Mouse (Mus musculus) hindbrain, embryonic 10.5 days (tissue): ENCODE data around the gene Dock9. TPM values are rescaled to one million over a fixed set of nuclear protein-coding genes. Genes with fewer than 3 reads are reported as not detected.

Experiments
- DNase-seq: peaks from one replicate; pipeline ENCODE4 v3.0.0-alpha.2; 2017; ENCODE audit warnings: low spot score
- H3K27ac ChIP-seq: fragments of 300-500 bp; sonication (generic); 2 replicates; pipeline ENCODE4 v1.5.1; 2016; ENCODE audit warnings: mild to moderate bottlenecking, moderate library complexity
- H3K27me3 ChIP-seq: fragments of 300-500 bp; sonication (generic); 2 replicates; pipeline ENCODE4 v1.6.1; 2016; ENCODE audit warnings: mild to moderate bottlenecking; ENCODE audit not compliant: poor library complexity, insufficient read depth, severe bottlenecking
- H3K36me3 ChIP-seq: fragments of 300-500 bp; sonication (generic); 2 replicates; pipeline ENCODE4 v1.6.1; 2016; ENCODE audit warnings: mild to moderate bottlenecking, moderate library complexity
- H3K4me1 ChIP-seq: fragments of 300-500 bp; sonication (generic); replicated peaks from 2 replicates; pipeline ENCODE4 v1.6.1; 2016; ENCODE audit warnings: mild to moderate bottlenecking
- H3K4me3 ChIP-seq: fragments of 300-500 bp; sonication (generic); 2 replicates; pipeline ENCODE4 v1.5.1; 2016; ENCODE audit warnings: mild to moderate bottlenecking, moderate library complexity
- H3K9me3 ChIP-seq: fragments of 300-500 bp; sonication (generic); 2 replicates; pipeline ENCODE4 v1.6.1; 2016; ENCODE audit warnings: mild to moderate bottlenecking, moderate library complexity
- WGBS: fragments of 180-500 bp; shearing (Covaris S2); methylation state at CpG from one replicate; pipeline ENCODE4 v1.1.7; 2016; 5-methylcytosine and 5-hydroxymethylcytosine counted together
- polyA plus RNA-seq: library from polyadenylated mRNA; unstranded; fragments of >200 nt; fragmentation: Nextera tagmentation; extraction: Ambion mirVana; gene quantifications from 2 replicates; pipeline ENCODE4 v1.2.1, GENCODE M21; 2016

Gene Dock9
- polyA plus RNA-seq = 3.3 and 3.4 TPM in 2 replicates

GRCm38 (mm10) chr14:121797457-121798410 is at the start of gene Dock9:
Gene Dock9 (minus strand): TSS chr14:121797837.
- WGBS = under 1% methylated on average over 106 of the region's 106 CpGs
- Histone ChIP-seq H3K27ac (peak within 1 kb of the TSS; percentile 88), H3K4me1 (peaks cover 15% of the 10 kb centered on the region)

DNA sequence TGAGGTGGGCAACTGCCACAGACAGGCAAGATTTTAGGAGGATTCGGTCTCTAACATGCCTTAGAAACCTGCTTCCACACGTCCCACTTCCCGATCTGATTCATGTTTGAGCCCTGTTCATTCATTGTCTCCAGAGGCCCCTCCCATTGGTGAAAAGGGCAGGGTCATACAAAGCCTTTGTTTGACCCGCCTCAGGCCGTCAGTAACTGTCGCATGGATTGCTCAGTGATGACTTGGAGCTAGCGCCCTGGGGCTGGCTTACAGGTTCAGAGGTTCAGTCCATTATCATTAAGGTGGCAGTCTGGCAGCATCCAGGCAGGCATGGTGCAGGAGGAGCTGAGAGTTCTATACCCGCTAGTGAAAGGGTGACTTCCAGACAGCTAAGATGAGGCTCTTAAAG is 46.8 kb upstream of the Dock9 start:
- H3K27ac ChIP-seq = no peak overlapping the region
- H3K4me3 ChIP-seq = no peak overlapping the region
- H3K9me3 ChIP-seq = peaks cover 6% of the 10 kb centered on the region
- 53% methylated on average over 8 of the region's 8 CpGs for WGBS
- DNase-seq = peak; percentile 27
- H3K36me3 ChIP-seq = no peaks in the 10 kb centered on the region
- H3K27me3 ChIP-seq = no peaks in the 10 kb centered on the region
- peaks cover 5% of the 10 kb centered on the region; the same call in 1 of the 2 replicates for H3K4me1 ChIP-seq

More at GRCm38 (mm10) chr14:121797457-121798410, at the start of gene Dock9:
- peaks cover 30% of the 10 kb centered on the region for H3K27me3 ChIP-seq
- peak within 1 kb of the TSS; percentile 79 for H3K4me3 ChIP-seq
- peak; percentile 94 for DNase-seq
- no peaks in the 10 kb centered on the region for H3K36me3 ChIP-seq
- H3K9me3 ChIP-seq = no peaks in the 10 kb centered on the region

DNA sequence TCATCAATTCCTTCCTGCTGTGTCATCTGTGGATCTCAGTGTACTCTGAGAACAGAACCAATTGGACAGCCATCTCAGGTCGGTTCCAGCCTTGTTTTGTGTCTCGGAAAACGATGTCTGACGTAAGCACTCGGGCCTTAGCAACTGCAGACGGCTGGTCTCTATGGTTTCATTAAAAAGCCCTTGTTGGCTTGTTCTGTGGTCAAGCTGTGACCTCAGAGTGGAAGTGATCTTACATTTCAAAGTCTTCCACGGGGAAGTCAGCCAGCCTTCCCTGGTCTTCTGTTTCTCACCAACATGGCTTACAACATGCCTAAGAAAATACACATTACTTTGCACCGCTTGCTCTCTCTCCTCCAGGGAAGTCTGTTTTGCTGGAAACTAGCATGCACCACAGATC is 42.6 kb upstream of the Dock9 start:
- H3K4me3 ChIP-seq = no peak overlapping the region
- peaks cover 5% of the 10 kb centered on the region; the same call in 1 of the 2 replicates for H3K4me1 ChIP-seq
- no peak overlapping the region for H3K27ac ChIP-seq
- WGBS = 94% methylated on average over 8 of the region's 8 CpGs
- H3K27me3 ChIP-seq = no peaks in the 10 kb centered on the region
- no peak for DNase-seq
- peaks cover 29% of the 10 kb centered on the region for H3K9me3 ChIP-seq
- no peaks in the 10 kb centered on the region for H3K36me3 ChIP-seq

GRCm38 (mm10) chr14:121838161-121838560 is 40.5 kb upstream of the Dock9 start:
- Histone ChIP-seq H3K36me3 (no peaks in the 10 kb centered on the region), H3K27ac (no peak overlapping the region), H3K4me1 (no peaks in the 10 kb centered on the region), H3K27me3 (no peaks in the 10 kb centered on the region), H3K9me3 (peaks cover 31% of the 10 kb centered on the region), H3K4me3 (no peak overlapping the region)
- 89% methylated on average over 4 of the region's 4 CpGs for WGBS
- DNase-seq = no peak

DNA sequence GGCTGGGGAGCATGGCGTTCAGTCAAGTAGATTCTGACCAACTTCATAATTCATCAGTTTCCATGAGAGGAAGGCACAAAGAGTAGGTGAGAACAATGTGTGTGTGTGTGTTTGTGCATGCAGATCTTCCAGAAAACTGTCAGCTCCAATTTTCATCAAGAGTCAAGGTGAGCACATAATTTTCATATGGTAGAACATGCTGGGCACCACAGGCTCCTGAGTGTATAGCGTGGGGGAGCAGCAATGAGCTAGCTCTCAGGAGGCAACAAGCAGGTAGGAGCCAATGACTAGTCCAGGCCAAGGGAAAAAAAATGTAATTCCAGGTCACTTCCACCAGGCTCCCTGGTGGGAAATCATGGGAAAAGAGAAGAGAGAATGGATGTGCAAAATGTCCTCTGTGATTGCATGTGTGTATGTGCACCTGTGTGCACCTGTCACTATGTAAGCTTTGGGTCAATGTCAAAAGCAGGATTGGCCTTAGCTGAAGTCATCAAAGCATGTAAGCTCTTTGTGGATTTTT is 35.4 kb upstream of the Dock9 start:
- H3K36me3 ChIP-seq = no peaks in the 10 kb centered on the region
- DNase-seq = no peak
- no peaks in the 10 kb centered on the region for H3K27me3 ChIP-seq
- no peak overlapping the region for H3K4me3 ChIP-seq
- H3K9me3 ChIP-seq = peaks cover 25% of the 10 kb centered on the region
- H3K27ac ChIP-seq = no peak overlapping the region
- H3K4me1 ChIP-seq = no peaks in the 10 kb centered on the region
- WGBS = 86% methylated on average over 2 of the region's 2 CpGs

- H3K27ac ChIP-seq = no peak overlapping the region
- no peak for DNase-seq
- H3K4me3 ChIP-seq = no peak overlapping the region
- peaks cover 4% of the 10 kb centered on the region; the same call in 1 of the 2 replicates for H3K4me1 ChIP-seq
- H3K36me3 ChIP-seq = no peaks in the 10 kb centered on the region
- no peaks in the 10 kb centered on the region for H3K27me3 ChIP-seq
- peaks cover 16% of the 10 kb centered on the region; the same call in 1 of the 2 replicates for H3K9me3 ChIP-seq
- 84% methylated on average over 4 of the region's 4 CpGs for WGBS
These were observed 32.3 kb upstream of the Dock9 start for GRCm38 (mm10) chr14:121829816-121830442.

- Histone ChIP-seq H3K9me3 (peaks cover 14% of the 10 kb centered on the region; the same call in 1 of the 2 replicates), H3K27me3 (no peaks in the 10 kb centered on the region), H3K4me1 (peaks cover 15% of the 10 kb centered on the region), H3K36me3 (no peaks in the 10 kb centered on the region), H3K27ac (no peak overlapping the region), H3K4me3 (no peak overlapping the region)
- 87% methylated on average over 7 of the region's 7 CpGs for whole genome bisulfite sequencing
- no peak for DNase-seq
These were observed 29.5 kb upstream of the Dock9 start for GRCm38 (mm10) chr14:121827091-121827490.

DNA sequence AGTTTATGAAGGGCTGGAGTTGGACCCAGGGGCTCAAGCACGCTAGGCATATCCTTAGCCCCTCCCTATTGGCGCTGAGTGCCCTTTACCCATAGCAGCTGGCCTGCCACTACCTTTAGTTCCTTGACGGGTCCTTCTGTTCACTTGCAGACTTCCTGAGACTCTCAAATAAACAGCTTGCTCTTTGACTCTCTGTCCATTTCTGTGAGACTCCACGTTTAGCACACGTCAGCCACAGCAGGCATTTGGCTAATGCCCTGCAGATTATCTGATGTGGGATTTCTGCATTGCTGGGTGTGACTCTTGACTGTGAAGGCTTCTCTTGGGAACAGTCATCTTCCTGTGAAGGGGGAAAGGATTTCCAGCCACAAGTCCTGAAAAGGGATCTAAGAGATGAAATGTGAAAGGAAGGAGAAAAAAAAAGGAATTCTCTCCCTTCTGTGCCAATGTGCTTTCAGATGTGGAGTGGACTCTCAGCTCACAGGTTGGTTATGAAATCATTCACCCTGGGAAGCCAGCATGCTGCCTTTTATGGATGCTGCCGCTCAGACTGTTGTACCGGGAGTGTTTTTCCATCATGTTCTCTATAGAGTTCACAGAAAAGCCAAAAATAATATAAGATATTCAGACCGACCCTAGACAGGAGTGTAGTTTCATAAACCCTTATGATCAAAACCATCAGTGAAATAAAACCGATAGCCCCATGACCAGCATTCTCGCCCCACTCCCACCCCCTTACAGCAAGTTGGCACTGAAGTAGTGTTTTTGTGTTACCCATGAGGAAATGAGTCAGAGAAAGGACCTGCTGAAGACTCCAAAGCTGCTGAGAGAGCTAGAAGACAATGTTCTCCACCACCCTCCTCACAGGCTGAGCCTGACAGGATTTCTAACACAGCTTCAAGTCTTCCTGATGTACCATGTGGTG is 28.1 kb upstream of the Dock9 start:
- 80% methylated on average over 10 of the region's 10 CpGs for WGBS

GRCm38 (mm10) chr14:121824322-121825103 is 26.9 kb upstream of the Dock9 start:
- H3K36me3 ChIP-seq = no peaks in the 10 kb centered on the region
- H3K4me3 ChIP-seq = no peak overlapping the region
- DNase-seq = no peak
- H3K4me1 ChIP-seq = peaks cover 15% of the 10 kb centered on the region
- H3K27me3 ChIP-seq = no peaks in the 10 kb centered on the region
- no peak overlapping the region for H3K27ac ChIP-seq
- WGBS = 75% methylated on average over 11 of the region's 11 CpGs
- peaks cover 9% of the 10 kb centered on the region; the same call in 1 of the 2 replicates for H3K9me3 ChIP-seq

More for the DNA sequence above, 28.1 kb upstream of the Dock9 start:
- no peak overlapping the region for H3K4me3 ChIP-seq
- H3K4me1 ChIP-seq = peaks cover 15% of the 10 kb centered on the region
- no peak for DNase-seq
- H3K36me3 ChIP-seq = no peaks in the 10 kb centered on the region
- no peaks in the 10 kb centered on the region for H3K27me3 ChIP-seq
- H3K27ac ChIP-seq = no peak overlapping the region
- peaks cover 14% of the 10 kb centered on the region; the same call in 1 of the 2 replicates for H3K9me3 ChIP-seq

DNA sequence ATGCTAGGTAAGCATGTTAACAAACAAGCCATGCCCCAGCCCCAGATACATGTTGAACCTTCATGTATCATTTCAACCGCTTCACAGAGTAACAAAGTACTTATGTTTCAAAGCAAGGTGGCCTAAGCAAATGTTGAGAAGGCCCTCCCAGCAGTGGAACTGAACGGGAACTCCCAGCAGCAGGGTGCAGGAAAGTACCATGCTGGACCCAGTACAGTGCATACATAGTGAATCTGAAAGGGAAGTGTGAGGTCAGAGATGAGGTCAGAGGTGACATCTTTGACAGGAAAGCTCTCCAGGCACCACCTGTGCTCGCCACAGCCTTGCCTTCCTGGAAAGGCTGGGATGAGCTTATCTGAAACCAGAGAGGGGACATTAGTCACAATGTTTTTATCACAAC is 25.4 kb upstream of the Dock9 start:
- DNase-seq = no peak
- Histone ChIP-seq H3K4me3 (no peak overlapping the region), H3K4me1 (peaks cover 15% of the 10 kb centered on the region), H3K9me3 (no peaks in the 10 kb centered on the region), H3K27ac (no peak overlapping the region), H3K36me3 (no peaks in the 10 kb centered on the region), H3K27me3 (no peaks in the 10 kb centered on the region)
- WGBS = 62% methylated on average over 3 of the region's 3 CpGs

DNA sequence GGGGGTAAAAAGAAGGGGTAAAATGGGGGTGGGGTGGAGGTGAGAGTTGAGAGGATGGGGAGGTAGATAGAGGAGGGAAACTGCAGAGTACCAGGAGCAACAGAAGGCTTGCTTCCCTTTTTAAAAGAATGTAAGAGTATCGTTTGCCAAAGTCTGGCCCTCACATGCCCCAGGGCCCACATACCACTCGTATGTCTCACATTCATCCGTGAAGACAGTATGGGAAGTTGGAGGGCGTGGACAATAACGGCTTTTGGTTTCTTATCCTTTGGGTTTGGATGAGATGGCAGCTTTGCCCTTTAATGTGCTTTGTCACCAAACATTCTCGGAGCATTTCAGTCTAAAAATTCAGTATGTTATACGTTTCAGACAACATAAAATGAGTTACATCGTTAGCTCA is 24.9 kb upstream of the Dock9 start:
- Histone ChIP-seq H3K9me3 (no peaks in the 10 kb centered on the region), H3K27ac (no peak overlapping the region), H3K4me1 (peaks cover 15% of the 10 kb centered on the region), H3K36me3 (no peaks in the 10 kb centered on the region), H3K4me3 (no peak overlapping the region), H3K27me3 (no peaks in the 10 kb centered on the region)
- WGBS = 85% methylated on average over 8 of the region's 8 CpGs
- DNase-seq = no peak
